17 mouse cellular contexts compared by ENCODE assay signal in the genomic region with DNA sequence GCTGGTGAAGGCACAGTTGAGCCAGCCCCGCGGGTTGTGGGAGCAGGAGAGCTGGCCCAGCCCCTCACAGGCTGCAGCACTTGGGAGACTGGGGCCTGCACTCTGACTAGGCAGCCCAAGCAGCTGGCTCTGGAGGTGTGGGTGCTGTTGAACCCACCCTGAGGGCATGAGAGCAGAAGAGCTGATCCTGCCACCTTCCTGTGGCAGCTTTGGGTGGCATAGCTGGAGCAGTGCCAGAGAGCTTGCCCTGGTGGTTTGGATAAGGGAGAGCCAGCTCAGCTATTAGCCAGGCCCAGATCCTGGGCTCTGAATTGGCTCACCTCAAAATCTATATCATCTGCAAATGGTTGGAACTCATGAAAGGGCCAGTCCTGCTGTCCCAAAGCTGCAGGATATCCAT. TPM values are rescaled to one million over a fixed set of nuclear protein-coding genes. Genes with fewer than 3 reads are reported as not detected.
A peak's percentile ranks its signal among the peaks of the same experiment; 100 is the strongest.
DNase-seq lines count a peak whose midpoint lies in the region; ATAC-seq and TF ChIP-seq lines count a peak whose summit lies in the region.
"Had no signal": no experiment of that assay in that cellular context is flagged by ENCODE, and none has a peak within 500 bp of the region (broad histone marks: within the 10 kb centered on the region; RNA-seq: fewer than 3 reads in every experiment).

No protein-coding gene starts in this region.

- no peaks in the 10 kb centered on the region for H3K27me3 ChIP-seq in kidney, adult 2 months (replicated peaks; ENCODE audit: control insufficient read depth, insufficient read depth, low read length)
- no peaks in the 10 kb centered on the region for H3K27me3 ChIP-seq in kidney, embryonic 14.5 days (ENCODE audit: control insufficient read depth, insufficient read depth, low read length)
- H3K27me3 ChIP-seq: midbrain, embryonic 15.5 days had no signal

- H3K4me2 ChIP-seq in kidney, embryonic 14.5 days (replicated peaks; ENCODE audit: low read depth, low read length) = no peak overlapping the region
- H3K4me2 ChIP-seq: midbrain, embryonic 15.5 days had no signal

- no peak overlapping the region for H3K4me3 ChIP-seq in kidney, adult 2 months (ENCODE audit: insufficient read depth, low read depth, low read length)
- no peak overlapping the region for H3K4me3 ChIP-seq in kidney, embryonic 14.5 days (ENCODE audit: low read length)
- no peak overlapping the region for H3K4me3 ChIP-seq in bone marrow, adult 2 months (replicated peaks; ENCODE audit: control insufficient read depth, low read depth, low read length)
- H3K4me3 ChIP-seq: embryonic facial prominence, embryonic 10.5 days; midbrain, embryonic 15.5 days had no signal

- ATAC-seq in kidney, embryonic 14.5 days (ENCODE audit: low FRiP score, low TSS enrichment) = no peak
- peak; percentile 81 for ATAC-seq in megakaryocyte progenitor cell, adult 5-6 weeks (replicated peaks; ENCODE audit: poor library complexity)
- no peak for ATAC-seq in inflammation-experienced regulatory T-cells, adult 6 months
- ATAC-seq: midbrain, embryonic 15.5 days had no signal

- no peaks in the 10 kb centered on the region for H3K9me3 ChIP-seq in kidney, embryonic 14.5 days (ENCODE audit: control insufficient read depth, low read length)
- H3K9me3 ChIP-seq: embryonic facial prominence, embryonic 10.5 days; midbrain, embryonic 15.5 days had no signal

- H3K27ac ChIP-seq in kidney, adult 2 months (ENCODE audit: insufficient read depth, low read depth, low read length) = no peak overlapping the region
- no peak overlapping the region for H3K27ac ChIP-seq in kidney, embryonic 14.5 days (ENCODE audit: low read depth, low read length)
- H3K27ac ChIP-seq in bone marrow, adult 2 months (ENCODE audit: control insufficient read depth, insufficient read depth, low read depth, low read length, poor library complexity) = peak overlapping the region; percentile 90
- H3K27ac ChIP-seq: embryonic facial prominence, embryonic 10.5 days; liver, embryonic 14.5 days; midbrain, embryonic 15.5 days had no signal

- peak; percentile 59 for DNase-seq in kidney, adult 2 months
- peak; percentile 51 for DNase-seq in adrenal gland, adult 2 months
- DNase-seq in lung, postnatal 36 days = no peak
- no peak for DNase-seq in thymus, postnatal 36 days
- DNase-seq: cerebellum, adult 9-10 months; lung, postnatal 4 days; right cerebral cortex, postnatal 4 days had no signal

- H3K36me3 ChIP-seq in kidney, adult 2 months (ENCODE audit: control insufficient read depth, insufficient read depth, low read length) = no peaks in the 10 kb centered on the region
- no peaks in the 10 kb centered on the region for H3K36me3 ChIP-seq in kidney, embryonic 14.5 days (ENCODE audit: control insufficient read depth, insufficient read depth, low read length)
- H3K36me3 ChIP-seq: embryonic facial prominence, embryonic 10.5 days; midbrain, embryonic 15.5 days had no signal

- peaks cover 12% of the 10 kb centered on the region; the same call in 1 of the 2 replicates for H3K4me1 ChIP-seq in kidney, adult 2 months (ENCODE audit: control insufficient read depth, insufficient read depth, low read length)
- H3K4me1 ChIP-seq in kidney, embryonic 14.5 days (ENCODE audit: control insufficient read depth, insufficient read depth, low read length) = no peaks in the 10 kb centered on the region
- peaks cover 7% of the 10 kb centered on the region for H3K4me1 ChIP-seq in bone marrow, adult 2 months (ENCODE audit: control insufficient read depth, insufficient read depth, low read length)

- no peak overlapping the region for H3K9ac ChIP-seq in kidney, embryonic 14.5 days (ENCODE audit: low read depth, low read length)
- H3K9ac ChIP-seq: liver, embryonic 14.5 days; midbrain, embryonic 15.5 days had no signal

- TF ChIP-seq CTCF in kidney, adult 2 months (conservative IDR thresholded peaks at IDR 0.05; ENCODE audit: insufficient read depth, insufficient read length, low read depth, low read length) = no peak
- no peak for TF ChIP-seq CTCF in bone marrow, adult 2 months (IDR thresholded peaks at IDR 0.05; ENCODE audit: control insufficient read depth, insufficient read depth, low read length)

- TF ChIP-seq POLR2A in kidney, adult 2 months (IDR thresholded peaks at IDR 0.05; ENCODE audit: low read depth, low read length) = no peak
- peak; percentile 52; the same call in 1 of the 2 replicates for TF ChIP-seq POLR2A in bone marrow, adult 2 months (IDR thresholded peaks at IDR 0.05; ENCODE audit: borderline replicate concordance, control insufficient read depth, low read depth, low read length)

- WGBS in kidney, adult 2 months = 50% methylated on average over 2 of the region's 2 CpGs
- 75% methylated on average over 2 of the region's 2 CpGs for WGBS in kidney, embryonic 14.5 days
- 55% methylated on average over 2 of the region's 2 CpGs for WGBS in bone marrow, adult 2 months

RNA-seq across cellular contexts. Expression of a gene that starts 5.1 kb away (rescaled TPM):
- 1.9 and 3.5 TPM in 2 replicates for polyA plus RNA-seq in kidney, adult 2 months (2012; rRNA removed)
- 0.53 and 0.86 TPM in 2 replicates for polyA plus RNA-seq in kidney, embryonic 14.5 days (2014; fragmentation: Nextera tagmentation; extraction: Ambion mirVana)
- total RNA-seq in adrenal gland, adult 2 months (2021) = 1 to 10 TPM; 3.0 to 3.3 TPM
- 5.5 and 7.9 TPM in 2 replicates for polyA plus RNA-seq in adrenal gland, adult 2 months (2012; rRNA removed)
- 3.3 TPM in 1 of 2 replicates, not detected in the other for polyA plus RNA-seq in bone marrow, adult 2 months (2011; ENCODE audit: insufficient read depth, insufficient read length, low replicate concordance, missing spikeins)
- not detected in 2 replicates for total RNA-seq in megakaryocyte progenitor cell, adult 5-6 weeks (2015)
- not detected in 2 replicates for total RNA-seq in megakaryocyte progenitor cell, adult 5-6 weeks (2017)
- not detected for polyA plus RNA-seq in inflammation-experienced regulatory T-cells, adult 6 months (2017; shearing (Covaris generic))
- total RNA-seq: layer of hippocampus, postnatal 10 days; MEL had no signal
- polyA plus RNA-seq: neural tube, embryonic 11.5 days had no signal

RNA-seq across cellular contexts. Expression of a gene that starts 5.5 kb away (rescaled TPM):
- polyA plus RNA-seq in kidney, adult 2 months (2012; rRNA removed) = 27.8 and 28.5 TPM in 2 replicates
- polyA plus RNA-seq in kidney, embryonic 14.5 days (2014; fragmentation: Nextera tagmentation; extraction: Ambion mirVana) = 48.9 and 51.5 TPM in 2 replicates
- 10 to 100 TPM; 28.9 to 55.6 TPM for total RNA-seq in adrenal gland, adult 2 months (2021)
- polyA plus RNA-seq in adrenal gland, adult 2 months (2012; rRNA removed) = 60.9 and 75.8 TPM in 2 replicates
- 5.5 and 9.8 TPM in 2 replicates for polyA plus RNA-seq in bone marrow, adult 2 months (2011; ENCODE audit: insufficient read depth, insufficient read length, low replicate concordance, missing spikeins)
- 12.5 and 15.9 TPM in 2 replicates for total RNA-seq in megakaryocyte progenitor cell, adult 5-6 weeks (2015)
- total RNA-seq in megakaryocyte progenitor cell, adult 5-6 weeks (2017) = 10.4 and 10.7 TPM in 2 replicates
- 10 to 100 TPM; 58.2 to 69.1 (median 59.0) TPM for polyA plus RNA-seq in inflammation-experienced regulatory T-cells, adult 6 months (2017; shearing (Covaris generic))

RNA-seq across cellular contexts. Expression of a gene that starts 12.4 kb away (rescaled TPM):
- polyA plus RNA-seq in kidney, adult 2 months (2012; rRNA removed) = 2.0 and 2.9 TPM in 2 replicates
- polyA plus RNA-seq in kidney, embryonic 14.5 days (2014; fragmentation: Nextera tagmentation; extraction: Ambion mirVana) = 8.7 and 9.2 TPM in 2 replicates
- total RNA-seq in adrenal gland, adult 2 months (2021) = 10 to 100 TPM in 1 of 2 experiments, 1 to 10 TPM in 1; 7.2 to 23.9 TPM
- polyA plus RNA-seq in adrenal gland, adult 2 months (2012; rRNA removed) = 2.5 and 3.2 TPM in 2 replicates
- 2.3 and 3.7 TPM in 2 replicates for polyA plus RNA-seq in bone marrow, adult 2 months (2011; ENCODE audit: insufficient read depth, insufficient read length, low replicate concordance, missing spikeins)
- 0.66 TPM in 1 of 2 replicates, not detected in the other for total RNA-seq in megakaryocyte progenitor cell, adult 5-6 weeks (2015)
- 0.14 and 1.0 TPM in 2 replicates for total RNA-seq in megakaryocyte progenitor cell, adult 5-6 weeks (2017)
- 1 to 10 TPM in 2 of 3 experiments, under 1 TPM in 1; 0.53 to 3.8 (median 3.5) TPM for polyA plus RNA-seq in inflammation-experienced regulatory T-cells, adult 6 months (2017; shearing (Covaris generic))
- total RNA-seq: MEL had no signal

Comparison
In these comparisons a context has a peak if more than half of its experiments do, and no peak if none do; other contexts are left out.
1. DNase-seq: peak in kidney, adult 2 months (single experiment) and adrenal gland, adult 2 months (single experiment); none in lung, postnatal 36 days (single experiment) and thymus, postnatal 36 days (0 of 2).